Mouse (Mus musculus) stomach, postnatal 0 days (tissue): ENCODE measurements at regions not wholly inside any gene's neighbourhood (a gene's known extent, or its start where the extent isn't known, plus 50 kb on each side); places are given as distances from the start of the nearest gene placed in this dataset.
A peak's percentile ranks its signal among the peaks of the same experiment; 100 is the strongest.

ENCODE experiments used
- ATAC-seq: fragments of 200-750 bp; cut with Nextera tagmentation; 2 replicates; pipeline ENCODE4 v1.8.0; 2017; ENCODE audit not compliant: low FRiP score, low TSS enrichment
- DNase-seq: peaks from one replicate; pipeline ENCODE4 v3.0.0-alpha.2; 2016; ENCODE audit warnings: low spot score
- H3K27ac ChIP-seq: fragments of 300-500 bp; sonication (generic); replicated peaks from 2 replicates; pipeline ENCODE4 v1.5.1; 2014; ENCODE audit warnings: mild to moderate bottlenecking, control low read depth
- H3K27me3 ChIP-seq: fragments of 300-500 bp; sonication (generic); 2 replicates; pipeline ENCODE4 v1.6.1; 2014; ENCODE audit warnings: low read length; ENCODE audit not compliant: control insufficient read depth, insufficient read depth
- H3K36me3 ChIP-seq: fragments of 300-500 bp; sonication (generic); 2 replicates; pipeline ENCODE4 v1.6.1; 2014; ENCODE audit warnings: low read length, mixed read lengths; ENCODE audit not compliant: control insufficient read depth, insufficient read depth
- H3K4me1 ChIP-seq: fragments of 300-500 bp; sonication (generic); replicated peaks from 2 replicates; pipeline ENCODE4 v1.6.1; 2014; ENCODE audit warnings: antibody characterized with exemption; ENCODE audit not compliant: control insufficient read depth, insufficient read depth
- H3K4me2 ChIP-seq: fragments of 300-500 bp; sonication (generic); replicated peaks from 2 replicates; pipeline ENCODE4 v1.6.1; 2014; ENCODE audit warnings: low read depth, mild to moderate bottlenecking, control low read depth, moderate library complexity
- H3K4me3 ChIP-seq: fragments of 300-500 bp; sonication (generic); 2 replicates; pipeline ENCODE4 v1.5.1; 2014; ENCODE audit warnings: low read depth, low read length, control low read depth
- H3K9ac ChIP-seq: fragments of 300-500 bp; sonication (generic); 2 replicates; pipeline ENCODE4 v1.6.1; 2014; ENCODE audit warnings: mild to moderate bottlenecking, low read length, control low read depth, mixed read lengths
- H3K9me3 ChIP-seq: fragments of 300-500 bp; sonication (generic); 2 replicates; pipeline ENCODE4 v1.6.1; 2016; ENCODE audit warnings: low read length; ENCODE audit not compliant: control insufficient read depth
- CTCF ChIP-seq: IDR thresholded peaks from 2 replicates; pipeline ENCODE4 v1.5.1; 2016; ENCODE audit warnings: antibody characterized with exemption, low read depth, mild to moderate bottlenecking, moderate library complexity
- EP300 ChIP-seq: optimal IDR thresholded peaks from 2 replicates; pipeline ENCODE3; 2016; ENCODE audit warnings: antibody characterized with exemption
- WGBS: fragments of 180-500 bp; shearing (Covaris S2); extraction: QIAGEN DNeasy Blood & Tissue Kit; methylation state at CpG from one replicate; pipeline ENCODE4 v1.1.7; 2014; 5-methylcytosine and 5-hydroxymethylcytosine counted together

DNA sequence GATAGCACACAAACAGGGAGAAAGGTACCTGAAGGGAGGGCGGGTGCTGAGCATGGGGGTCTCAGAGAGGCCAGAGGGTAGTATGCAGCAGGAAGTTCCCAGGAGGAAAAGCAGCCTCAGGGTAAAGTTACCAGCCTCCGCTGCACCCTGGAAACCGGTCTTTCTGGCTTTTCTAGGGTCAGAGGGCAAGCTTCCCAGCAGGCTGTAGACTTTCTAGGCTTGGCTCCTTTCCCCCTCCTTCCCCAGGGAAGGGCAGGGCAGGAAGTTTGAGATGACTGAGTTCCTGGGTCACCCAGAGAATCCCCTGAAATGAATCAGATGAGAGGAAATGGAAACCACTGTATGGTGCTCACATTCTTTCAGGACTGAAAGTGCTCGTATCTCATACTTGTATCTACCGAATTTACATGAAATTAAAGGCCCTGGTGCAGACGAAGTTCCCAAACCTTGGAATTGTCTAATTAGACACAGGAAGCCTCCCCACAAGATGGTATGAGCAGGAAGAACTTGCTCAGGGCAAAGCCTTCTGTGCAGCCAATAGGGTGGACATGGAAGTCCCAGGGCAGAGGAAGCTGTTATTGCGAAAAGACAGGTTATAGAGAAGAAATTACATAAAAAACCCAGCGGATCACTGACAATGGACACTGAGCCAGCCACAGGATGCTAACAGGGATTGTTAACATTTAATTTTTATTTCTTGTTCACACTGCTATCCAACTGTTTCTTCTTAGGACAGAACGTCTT is 114.9 kb downstream of the Bcl2l11 start:
- H3K9me3 ChIP-seq, result no peaks in the 10 kb centered on the region
- TF ChIP-seq CTCF, result no peak
- no peak for TF ChIP-seq EP300
- peak; percentile 96 for DNase-seq
- H3K4me2 ChIP-seq, result 0 out of 2 replicates have a peak overlapping the region, but pooled peaks have one; percentile 0
- WGBS, result 44% methylated on average over 9 of the region's 9 CpGs
- H3K27ac ChIP-seq, result peak overlapping the region; percentile 77
- no peaks in the 10 kb centered on the region for H3K27me3 ChIP-seq
- H3K9ac ChIP-seq, result no peak overlapping the region
- no peak overlapping the region for H3K4me3 ChIP-seq
- H3K4me1 ChIP-seq, result peaks cover 3% of the 10 kb centered on the region
- peak; percentile 95 for ATAC-seq
- H3K36me3 ChIP-seq, result no peaks in the 10 kb centered on the region

DNA sequence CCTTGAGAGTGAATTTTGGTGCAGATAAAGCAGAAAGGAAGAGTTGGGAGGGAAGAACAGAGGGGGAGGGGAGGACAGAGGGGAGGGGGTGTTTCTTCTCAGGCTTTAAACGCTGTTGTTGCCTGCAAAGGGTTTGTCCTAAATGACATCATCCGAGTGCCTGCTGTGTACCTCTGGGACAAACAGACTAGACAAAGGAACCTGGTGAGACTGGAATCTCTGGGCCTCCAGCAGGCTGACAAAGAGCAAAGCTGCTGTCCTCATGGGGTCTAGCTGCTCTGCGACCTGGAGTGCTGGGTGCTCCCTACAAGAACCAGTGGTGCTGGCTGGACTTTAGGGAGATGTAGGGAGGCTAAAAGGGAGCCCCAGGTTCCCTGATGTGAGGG is 115.4 kb downstream of the Bcl2l11 start:
- 31% methylated on average over 3 of the region's 3 CpGs for WGBS
- no peak overlapping the region for H3K4me2 ChIP-seq
- no peaks in the 10 kb centered on the region for H3K27me3 ChIP-seq
- H3K36me3 ChIP-seq, result no peaks in the 10 kb centered on the region
- no peak for TF ChIP-seq CTCF
- no peak for TF ChIP-seq EP300
- peaks cover 3% of the 10 kb centered on the region for H3K4me1 ChIP-seq
- no peaks in the 10 kb centered on the region for H3K9me3 ChIP-seq
- peak overlapping the region; percentile 77 for H3K27ac ChIP-seq
- H3K4me3 ChIP-seq, result no peak overlapping the region
- DNase-seq (no peak), ATAC-seq (0 out of 2 replicates have a peak, but pooled peaks have one; percentile 11)
- no peak overlapping the region for H3K9ac ChIP-seq

DNA sequence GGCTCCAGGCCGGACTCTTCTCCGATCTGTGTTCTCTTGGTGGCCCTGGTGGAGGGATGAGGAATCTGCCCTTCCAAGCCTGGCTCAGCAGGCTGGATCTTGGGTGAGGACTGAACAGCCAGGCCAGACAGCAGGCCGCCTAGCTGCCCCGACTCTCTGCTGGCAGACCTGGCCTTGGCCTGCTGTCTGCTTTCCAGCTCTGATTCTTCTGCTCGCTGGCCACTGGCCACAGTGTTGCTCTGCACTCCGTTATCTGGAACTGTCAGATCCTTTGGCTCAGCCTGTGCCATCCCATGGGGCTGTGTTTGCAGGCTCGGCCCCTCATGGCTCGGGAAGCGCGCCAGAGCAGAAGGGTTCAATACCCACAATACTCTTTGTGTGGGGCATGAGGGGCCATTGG is 119.7 kb downstream of the Bcl2l11 start:
- no peak overlapping the region for H3K27ac ChIP-seq
- H3K9ac ChIP-seq, result no peak overlapping the region
- H3K36me3 ChIP-seq, result no peaks in the 10 kb centered on the region
- no peaks in the 10 kb centered on the region for H3K9me3 ChIP-seq
- H3K27me3 ChIP-seq, result no peaks in the 10 kb centered on the region
- no peak for ATAC-seq
- 67% methylated on average over 10 of the region's 10 CpGs for WGBS
- H3K4me3 ChIP-seq, result no peak overlapping the region
- peaks cover 3% of the 10 kb centered on the region for H3K4me1 ChIP-seq
- no peak for DNase-seq
- H3K4me2 ChIP-seq, result no peak overlapping the region
- no peak for TF ChIP-seq EP300
- peak; percentile 45 for TF ChIP-seq CTCF

DNA sequence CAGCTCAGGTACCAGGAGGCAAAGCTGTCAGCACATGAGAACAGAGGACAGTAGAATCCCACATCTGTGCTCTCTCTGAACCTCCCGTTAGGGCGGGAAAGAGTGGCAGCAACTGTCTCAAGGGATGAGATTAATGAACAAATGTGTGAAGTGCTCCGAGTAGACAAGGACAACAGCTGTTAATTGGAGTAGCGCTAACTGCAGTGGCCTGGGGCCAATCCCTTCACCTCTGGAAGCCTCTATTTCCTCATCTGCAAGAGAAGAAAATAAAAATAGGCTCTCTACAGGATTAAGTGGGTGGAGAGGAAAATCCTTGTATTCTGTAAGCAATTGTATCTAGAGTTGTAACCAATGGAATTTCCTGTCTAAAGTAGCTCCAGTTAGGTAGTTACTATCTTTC is 122.1 kb downstream of the Bcl2l11 start:
- TF ChIP-seq EP300 (no peak), CTCF (no peak)
- ATAC-seq (no peak), DNase-seq (no peak)
- no peak overlapping the region for H3K9ac ChIP-seq
- WGBS, result 44% methylated on average over 4 of the region's 4 CpGs
- no peaks in the 10 kb centered on the region for H3K9me3 ChIP-seq
- H3K4me1 ChIP-seq, result no peaks in the 10 kb centered on the region
- no peak overlapping the region for H3K27ac ChIP-seq
- H3K4me3 ChIP-seq, result no peak overlapping the region
- H3K4me2 ChIP-seq, result no peak overlapping the region
- no peaks in the 10 kb centered on the region for H3K27me3 ChIP-seq
- H3K36me3 ChIP-seq, result no peaks in the 10 kb centered on the region

DNA sequence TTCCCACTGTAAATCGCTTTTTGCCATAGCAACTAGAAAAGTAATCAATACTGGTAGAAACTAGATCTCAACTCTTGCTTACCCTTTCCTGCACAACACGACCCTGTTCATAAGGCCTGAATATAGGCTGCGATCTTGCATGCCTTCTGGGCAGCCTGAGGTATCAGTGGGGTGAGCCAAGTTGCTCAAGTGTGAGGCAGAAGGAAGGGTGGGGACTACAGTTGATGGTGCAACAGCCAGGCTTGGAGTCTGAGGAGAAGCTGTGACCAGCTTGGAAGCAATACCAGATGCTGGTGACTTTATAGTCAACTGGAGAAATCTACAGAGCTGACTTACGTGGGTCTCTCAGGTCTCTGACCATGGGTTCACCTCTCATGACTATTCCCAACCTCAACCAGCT is 123.3 kb downstream of the Bcl2l11 start:
- Histone ChIP-seq H3K4me1 (no peaks in the 10 kb centered on the region), H3K9ac (no peak overlapping the region), H3K9me3 (no peaks in the 10 kb centered on the region), H3K36me3 (no peaks in the 10 kb centered on the region), H3K4me2 (no peak overlapping the region), H3K4me3 (no peak overlapping the region), H3K27me3 (no peaks in the 10 kb centered on the region), H3K27ac (no peak overlapping the region)
- WGBS, result 92% methylated on average over 4 of the region's 4 CpGs
- ATAC-seq, result no peak
- no peak for DNase-seq
- TF ChIP-seq EP300, result no peak
- TF ChIP-seq CTCF, result no peak

DNA sequence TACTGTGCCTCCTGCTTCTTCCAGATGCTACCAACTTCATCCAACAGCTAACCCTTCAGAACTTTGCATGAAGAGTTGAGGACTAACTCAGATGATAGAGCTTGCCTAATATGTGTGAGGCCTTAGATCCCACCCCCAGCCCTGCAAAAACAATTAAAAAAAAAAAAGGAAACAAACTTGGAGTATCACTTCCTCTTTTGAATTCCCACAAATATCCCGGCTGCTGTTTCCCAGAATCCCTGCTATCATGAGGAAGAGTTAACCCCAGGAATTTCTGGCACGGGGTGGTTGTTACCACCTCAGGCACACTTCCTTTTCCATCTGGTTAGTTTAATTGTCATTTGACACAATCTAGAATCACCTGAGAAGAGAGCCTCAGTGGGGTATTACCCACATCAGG is 123.8 kb downstream of the Bcl2l11 start:
- no peak for TF ChIP-seq EP300
- no peak for TF ChIP-seq CTCF
- no peak overlapping the region for H3K9ac ChIP-seq
- no peak overlapping the region for H3K4me2 ChIP-seq
- DNase-seq (no peak), ATAC-seq (no peak)
- H3K27ac ChIP-seq, result no peak overlapping the region
- 78% methylated on average over 2 of the region's 2 CpGs for WGBS
- no peaks in the 10 kb centered on the region for H3K4me1 ChIP-seq
- no peak overlapping the region for H3K4me3 ChIP-seq
- H3K9me3 ChIP-seq, result no peaks in the 10 kb centered on the region
- no peaks in the 10 kb centered on the region for H3K27me3 ChIP-seq
- no peaks in the 10 kb centered on the region for H3K36me3 ChIP-seq
